Mouse (Mus musculus): Measurements from ENCODE around the gene Eef2.
"Not testable (repeated sequence)": the region's sequence is repeated elsewhere in the genome, so short reads cannot be mapped to it uniquely, and the experiment has no call there.

Eef2 gene

DNA sequence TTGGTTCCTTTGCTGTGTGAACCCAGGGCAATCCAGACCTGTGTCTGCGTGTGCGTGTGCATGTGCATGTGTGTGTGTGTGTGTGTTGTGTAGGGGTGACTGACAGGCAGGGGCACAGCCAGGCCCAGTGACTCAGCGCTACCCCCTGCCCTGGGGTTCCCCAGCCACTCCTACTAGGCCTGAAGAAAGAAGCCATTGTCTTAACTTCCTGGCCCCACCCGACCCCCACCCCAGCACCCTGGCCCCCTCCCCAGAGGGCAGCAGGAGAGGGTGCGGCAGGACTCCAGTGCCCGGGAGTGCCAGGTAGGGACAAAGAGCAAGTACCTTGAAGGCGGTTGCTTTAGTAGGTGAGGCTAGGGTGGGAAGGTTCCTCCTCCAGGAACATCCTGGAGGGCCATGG is 30.7 kb upstream of the Eef2 start:
- in situ Hi-C loops (cut with MboI; ENCODE audit: low sequenced_read_pairs) = no loop called here

DNA sequence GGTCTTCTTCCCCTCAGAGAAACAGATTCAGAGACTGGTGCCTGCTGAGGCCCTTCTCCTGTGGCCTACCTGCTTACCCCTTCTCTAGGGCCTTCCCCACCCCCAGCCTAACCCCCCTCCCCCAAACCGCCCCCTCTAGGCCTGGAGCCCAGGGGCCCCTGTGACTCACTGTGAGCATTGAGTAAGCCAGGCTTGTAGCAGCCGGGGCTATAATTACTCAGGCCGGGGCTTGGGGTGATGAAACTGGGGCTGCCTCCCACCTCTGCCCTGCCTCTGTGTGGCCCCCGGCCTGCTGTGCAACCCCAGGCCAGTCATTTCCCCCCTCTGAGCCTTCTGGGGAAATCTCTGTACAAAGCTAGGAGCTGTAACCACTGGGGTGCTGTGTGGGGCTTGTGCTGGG is 30.1 kb upstream of the Eef2 start:
- in situ Hi-C loops (cut with MboI; ENCODE audit: low sequenced_read_pairs) = no loop called here

DNA sequence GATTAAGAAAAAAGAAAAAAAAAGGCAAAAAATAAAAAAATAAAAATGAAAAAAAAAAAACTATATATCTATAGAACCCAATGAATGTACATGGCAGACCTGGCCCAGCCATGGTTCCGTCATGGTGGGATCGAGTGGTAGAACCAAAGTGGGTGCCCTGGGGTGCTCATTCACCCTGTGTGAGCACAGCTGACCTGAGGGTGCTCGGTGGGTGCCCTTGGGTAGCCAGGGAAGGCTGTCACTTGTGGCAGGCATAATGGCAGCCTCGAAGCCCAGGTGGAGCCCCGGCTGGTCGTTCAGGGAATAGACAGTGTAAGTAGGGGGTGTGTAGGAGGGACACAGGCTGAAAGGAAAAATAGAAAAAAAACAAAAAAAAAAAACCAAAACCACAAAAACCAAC is 25.2 kb upstream of the Eef2 start:
- in situ Hi-C loops (cut with MboI; ENCODE audit: low sequenced_read_pairs) = no loop called here

DNA sequence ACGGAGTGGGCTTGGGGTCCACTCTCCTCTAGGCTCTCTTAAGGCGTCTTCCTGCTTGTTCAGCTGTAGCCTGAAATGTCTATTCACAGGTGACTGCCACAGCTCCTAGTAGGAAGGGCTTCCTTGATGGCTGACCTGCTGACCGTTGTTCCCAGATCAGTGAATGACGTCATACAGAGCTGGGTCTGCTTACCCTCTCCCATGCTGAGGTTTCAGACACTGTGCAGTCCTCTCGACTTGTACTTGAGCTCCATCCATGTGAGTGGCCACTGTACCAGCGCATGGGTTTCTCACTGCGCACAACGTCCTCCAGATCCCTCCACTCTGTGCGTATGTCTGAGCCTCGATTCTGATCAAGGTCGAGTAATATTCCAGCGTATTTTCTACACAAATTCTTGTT is 23.8 kb upstream of the Eef2 start:
- in situ Hi-C loops (cut with MboI; ENCODE audit: low sequenced_read_pairs) = no loop called here

DNA sequence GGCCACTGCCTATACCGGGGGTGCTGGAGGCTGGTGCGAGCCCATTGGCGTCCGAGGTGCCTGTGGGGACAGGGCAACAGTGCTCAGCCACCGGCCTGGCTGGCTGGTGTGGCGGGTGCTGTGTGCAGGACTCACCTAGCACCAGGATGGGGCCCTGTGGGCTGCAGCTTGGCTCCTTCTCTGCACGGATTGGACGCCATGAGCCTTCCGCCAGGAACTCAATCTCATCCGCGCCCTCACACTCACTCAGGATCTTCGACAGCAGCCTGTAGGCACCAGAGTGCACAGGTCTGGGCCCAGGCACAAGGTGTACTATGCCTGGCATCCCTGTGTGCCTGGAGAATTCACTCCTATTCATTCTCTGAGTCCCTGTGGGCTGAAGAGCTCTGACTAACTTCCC is 22.1 kb upstream of the Eef2 start:
- in situ Hi-C loops (cut with MboI; ENCODE audit: low sequenced_read_pairs) = no loop called here

DNA sequence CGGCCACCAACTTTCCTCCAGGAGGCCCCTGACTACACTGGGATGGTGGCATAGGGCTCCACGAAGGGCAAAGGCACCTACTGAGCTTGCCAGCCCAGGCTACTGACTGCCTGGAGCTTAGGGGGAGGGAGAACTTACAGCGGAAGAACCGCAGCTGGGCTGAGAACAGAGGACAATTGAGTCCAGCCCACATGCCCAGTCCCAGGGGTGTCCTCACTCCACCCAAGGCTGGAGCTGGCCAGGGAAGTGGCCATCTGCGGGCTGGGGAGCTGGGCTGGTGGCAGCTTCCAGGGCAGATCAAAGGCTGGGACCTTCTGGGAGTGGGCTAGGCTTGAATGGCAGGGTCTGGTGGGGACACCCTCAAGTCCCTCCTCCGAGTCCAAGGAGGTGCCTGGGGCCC is 21.7 kb upstream of the Eef2 start:
- in situ Hi-C loops (cut with MboI; ENCODE audit: low sequenced_read_pairs) = no loop called here

DNA sequence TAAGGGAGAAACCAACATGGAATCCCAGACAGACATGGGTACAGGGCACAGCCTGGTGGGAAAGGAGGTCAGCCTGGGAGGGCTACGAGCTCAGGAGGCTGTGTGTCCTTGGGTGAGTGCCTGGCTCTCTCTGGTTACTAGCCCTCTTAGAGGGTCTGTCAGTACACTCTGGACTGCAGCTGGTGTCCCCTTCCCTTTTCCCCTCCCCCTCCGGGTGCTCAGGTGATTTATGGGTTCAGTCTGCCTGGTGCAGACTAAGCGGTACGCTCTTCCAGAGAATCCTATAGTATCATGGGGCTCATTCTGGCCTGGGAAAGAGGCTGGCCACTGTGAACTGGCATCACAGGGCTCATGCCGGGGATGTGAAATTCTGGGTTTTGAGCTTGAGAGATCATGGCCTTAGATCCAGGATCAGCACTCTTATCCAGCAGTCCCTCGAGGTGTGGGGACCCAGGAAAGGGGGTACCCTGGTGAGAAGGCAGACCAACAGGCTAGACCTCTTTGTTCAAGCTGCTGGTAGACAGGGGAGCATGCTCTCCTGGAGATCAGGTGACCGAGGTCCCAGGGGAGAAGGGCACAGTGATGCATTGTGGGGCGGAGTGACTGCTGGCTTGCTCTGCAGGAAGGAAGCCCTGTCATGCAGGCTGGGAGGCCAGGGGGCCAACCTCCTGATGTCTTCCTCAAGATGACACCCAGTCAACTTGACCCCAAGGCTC is 14.7 kb upstream of the Eef2 start:
- in situ Hi-C loops (cut with MboI; ENCODE audit: low sequenced_read_pairs) = no loop called here

DNA sequence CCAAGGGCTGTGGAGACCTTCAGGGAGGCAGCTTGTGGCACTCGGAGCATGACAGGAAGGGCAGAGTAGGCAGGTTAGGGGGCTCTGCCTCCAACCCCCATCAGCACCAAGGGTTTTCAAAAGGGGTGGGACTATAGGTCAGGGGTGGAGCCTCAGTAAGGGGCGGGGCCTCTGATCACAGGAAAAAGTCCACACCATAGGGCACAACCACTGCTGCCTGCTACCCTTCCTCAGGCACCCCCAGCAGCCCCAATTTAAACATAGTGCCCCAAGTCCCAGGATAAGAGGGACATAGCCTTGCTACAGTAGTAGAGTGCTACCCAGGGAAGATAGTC is 14.1 kb upstream of the Eef2 start:
- in situ Hi-C loops (cut with MboI; ENCODE audit: low sequenced_read_pairs) = no loop called here

DNA sequence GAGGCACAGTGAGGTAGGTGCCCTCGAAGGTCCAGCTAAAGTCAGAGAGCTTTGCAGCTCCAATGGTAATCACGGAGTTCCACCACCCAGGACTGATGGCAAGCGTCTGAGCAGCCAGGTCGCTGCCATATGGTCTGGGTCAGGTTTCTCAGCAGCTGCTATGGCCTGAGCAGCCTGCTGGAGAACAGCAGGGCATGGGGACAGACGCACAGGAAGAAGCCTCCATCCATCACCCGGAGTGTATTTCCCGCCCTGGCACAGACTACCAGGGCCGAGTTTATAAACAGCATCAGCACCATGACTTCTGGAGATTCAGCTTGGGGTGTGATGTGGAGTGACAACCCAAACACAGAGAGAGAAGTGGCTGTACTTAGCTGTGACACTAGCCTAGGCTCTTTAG is 11.3 kb upstream of the Eef2 start:
- in situ Hi-C loops (cut with MboI; ENCODE audit: low sequenced_read_pairs) = no loop called here

DNA sequence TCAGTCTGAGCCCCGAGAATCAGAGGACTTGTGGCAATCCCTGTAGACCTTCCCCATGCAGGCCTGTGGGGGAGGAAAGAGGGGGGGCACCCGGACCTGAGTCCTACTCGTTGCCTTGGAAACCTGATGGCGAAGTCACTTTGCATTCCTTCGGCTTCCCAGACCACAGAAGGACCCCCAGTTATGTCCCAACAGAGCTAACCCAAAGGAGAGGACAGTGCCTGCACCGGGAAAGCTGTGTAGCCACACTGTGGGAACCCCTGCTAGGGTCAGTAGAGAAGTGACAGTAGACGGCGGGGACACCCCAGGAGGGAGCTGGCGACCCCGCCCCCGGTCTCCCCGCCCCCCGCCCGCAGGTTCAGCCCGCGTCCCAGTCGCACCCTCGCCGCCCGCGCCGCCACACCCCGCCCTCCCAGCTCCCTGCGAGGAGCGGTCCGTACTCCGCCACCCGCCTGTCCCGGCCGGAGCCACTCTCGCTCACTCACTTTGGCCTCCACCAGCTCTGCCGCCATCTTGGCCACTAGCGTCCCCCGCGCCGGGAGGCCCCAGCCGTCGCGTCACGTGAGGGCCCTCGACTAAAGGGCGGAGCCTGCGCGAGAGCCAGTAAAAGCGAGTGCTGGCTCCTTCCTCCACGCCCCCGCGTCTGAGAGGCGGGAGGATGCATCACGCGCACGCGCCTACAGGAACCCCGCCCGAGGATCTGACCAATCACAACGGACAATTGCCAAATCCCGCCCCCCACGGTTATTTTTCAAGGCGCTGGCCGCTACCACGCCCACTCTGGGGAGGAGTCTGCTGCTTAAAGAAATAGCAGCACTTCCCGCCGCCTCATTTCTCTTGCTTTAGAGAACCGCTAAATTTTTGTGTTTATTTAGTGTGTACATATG is 9.0 kb upstream of the Eef2 start, which contains the start of gene Pias4:
Pias4 (minus strand) TSS at position 724 of the 887 bp plus-strand sequence.
- in situ Hi-C loops (cut with MboI; ENCODE audit: low sequenced_read_pairs) = no loop called here

DNA sequence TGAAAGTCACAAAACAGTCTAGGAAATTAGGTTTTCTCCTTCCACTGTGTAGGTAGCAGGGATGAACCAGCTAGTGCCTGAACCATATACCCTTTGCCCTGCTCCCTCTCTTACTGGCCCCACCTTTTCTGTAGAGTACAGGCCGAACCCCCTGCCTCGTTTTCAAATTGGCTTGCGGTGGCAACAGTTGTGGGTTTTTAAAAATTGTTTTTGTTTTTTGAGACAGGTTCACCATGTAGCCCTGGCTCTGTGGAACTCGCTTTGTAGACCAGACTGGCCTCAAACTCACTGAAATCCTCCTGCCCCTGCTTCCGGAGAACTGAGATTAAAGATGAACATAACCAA is 8.4 kb upstream of the Eef2 start:
- in situ Hi-C loops (cut with MboI; ENCODE audit: low sequenced_read_pairs) = no loop called here

DNA sequence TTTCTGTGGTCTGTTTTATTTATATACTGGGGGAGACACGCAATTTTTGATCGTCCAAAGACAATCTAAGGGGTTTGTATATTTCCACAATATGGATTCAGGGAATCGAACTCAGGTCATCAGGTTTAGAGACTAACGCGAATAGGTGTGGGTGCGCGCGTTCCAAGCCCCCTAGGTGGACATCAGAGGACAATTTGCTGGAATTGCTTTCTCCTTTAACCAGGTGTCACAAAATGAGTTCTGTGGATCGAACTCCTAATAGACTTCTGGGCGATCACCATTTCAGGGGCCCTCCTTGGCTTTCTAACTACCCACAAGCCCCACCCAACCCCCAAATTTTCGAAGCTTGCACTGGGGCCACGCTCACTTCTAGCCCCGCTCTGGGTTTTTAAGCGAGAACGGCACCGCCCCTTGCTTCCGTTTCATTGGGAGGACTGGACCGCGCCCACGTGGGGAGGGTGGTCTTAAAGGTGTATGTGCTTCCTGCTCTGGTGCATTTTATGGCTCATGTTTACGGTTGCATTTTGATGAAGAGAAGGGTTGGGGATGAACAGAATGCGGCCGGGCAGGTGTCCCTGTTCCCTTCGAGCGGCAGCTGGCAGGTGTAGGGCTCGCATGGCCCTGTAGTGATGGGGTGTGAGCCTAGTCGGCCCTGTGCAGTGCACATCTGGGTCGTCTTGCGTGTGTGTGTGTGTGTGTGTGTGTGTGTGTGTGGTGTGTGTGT is 7.7 kb upstream of the Eef2 start:
- in situ Hi-C loops (cut with MboI; ENCODE audit: low sequenced_read_pairs) = no loop called here

DNA sequence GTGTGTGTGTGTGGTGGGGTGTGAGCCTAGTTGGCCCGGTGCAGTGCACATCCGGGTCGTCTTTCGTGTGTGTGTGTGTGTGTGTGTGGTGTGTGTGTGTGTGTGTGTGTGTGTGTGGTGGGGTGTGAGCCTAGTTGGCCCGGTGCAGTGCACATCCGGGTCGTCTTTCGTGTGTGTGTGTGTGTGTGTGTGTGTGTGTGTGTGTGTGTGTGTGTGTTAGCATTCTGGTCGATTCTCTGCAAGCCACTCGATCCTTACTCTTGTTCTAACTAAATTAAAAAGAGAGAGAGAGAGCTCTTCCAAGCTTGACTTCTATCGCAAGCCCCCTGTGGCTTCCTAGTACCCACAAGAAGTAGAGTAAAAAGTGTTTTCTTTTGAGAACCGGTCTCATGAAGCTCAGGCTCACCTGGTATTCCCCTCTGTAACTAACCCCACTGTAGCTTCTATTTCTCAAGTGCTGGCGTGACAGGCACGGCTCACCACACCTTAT is 7.0 kb upstream of the Eef2 start:
- in situ Hi-C loops (cut with MboI; ENCODE audit: low sequenced_read_pairs) = not testable (repeated sequence)

DNA sequence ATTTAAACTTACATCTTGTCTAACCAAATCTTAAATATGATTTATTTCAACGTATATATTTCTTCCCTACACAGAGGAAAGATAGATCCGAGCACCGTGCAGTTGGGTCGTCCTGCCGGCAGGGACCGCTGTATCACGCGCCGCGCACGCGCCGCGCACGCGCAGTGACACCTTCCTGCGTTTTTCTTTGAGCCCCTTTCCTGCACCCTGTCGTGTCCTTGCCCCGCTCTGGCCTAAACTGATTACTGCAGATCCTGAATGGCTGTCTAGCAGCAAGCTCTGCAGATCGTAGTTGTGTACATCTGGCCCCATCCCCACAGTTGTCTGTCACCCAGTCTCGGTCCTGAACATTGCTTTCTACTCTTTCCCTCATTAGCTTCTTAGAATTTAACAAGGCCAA is 3.3 kb upstream of the Eef2 start:
- in situ Hi-C loops (cut with MboI; ENCODE audit: low sequenced_read_pairs) = no loop called here

DNA sequence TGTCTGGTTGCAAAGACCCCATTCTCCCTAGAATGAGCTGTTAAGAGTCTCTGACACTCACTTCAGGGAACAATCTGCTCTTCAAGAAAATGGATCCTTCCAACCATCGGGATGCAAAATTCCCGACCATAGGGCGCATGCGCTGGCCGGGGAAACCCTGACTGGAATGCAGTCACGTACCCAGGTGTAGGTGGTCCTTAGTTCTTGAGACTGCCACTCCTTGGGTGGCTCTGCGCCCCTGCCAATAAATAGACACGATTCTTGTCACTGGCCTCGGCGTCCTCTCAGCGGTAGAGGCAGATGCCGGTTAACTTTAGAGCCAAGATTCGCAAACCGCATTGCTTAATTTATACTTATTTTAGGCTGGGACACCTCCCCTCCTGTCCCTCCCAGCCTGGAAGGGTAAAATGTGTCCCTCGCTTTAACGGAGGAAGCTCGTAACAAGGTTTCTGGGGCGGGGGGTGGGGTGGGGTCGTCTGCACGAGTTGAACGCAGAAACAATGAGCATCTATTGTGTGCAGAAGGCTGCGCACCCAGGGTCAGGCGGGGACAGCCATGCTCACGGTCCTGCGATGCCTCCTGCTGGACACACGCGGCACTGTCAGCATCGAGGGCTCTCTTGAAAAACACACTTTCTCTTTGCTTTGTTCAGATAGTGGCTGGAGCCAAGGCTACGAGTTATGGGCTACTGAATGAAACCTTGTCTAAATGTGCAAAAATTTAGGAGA is 1.6 kb upstream of the Eef2 start:
- in situ Hi-C loops (cut with MboI; ENCODE audit: low sequenced_read_pairs) = no loop called here

DNA sequence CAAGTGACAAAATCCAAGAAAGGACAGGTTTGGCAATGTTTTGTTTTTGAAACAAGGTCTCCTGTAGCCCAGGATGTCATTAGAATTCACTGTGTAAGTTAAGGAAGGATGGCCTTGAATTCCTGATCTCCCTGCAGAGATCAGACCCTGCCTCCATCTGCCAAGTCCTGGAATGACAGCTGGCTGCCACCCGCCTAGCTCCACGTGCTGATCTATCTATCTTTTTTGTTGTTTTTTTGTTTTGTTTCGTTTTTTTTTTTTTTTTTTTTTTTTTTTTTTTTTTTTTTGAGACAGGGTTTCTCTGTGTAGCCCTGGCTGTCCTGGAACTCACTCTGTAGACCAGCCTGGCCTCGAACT is 1.1 kb upstream of the Eef2 start:
- in situ Hi-C loops (cut with MboI; ENCODE audit: low sequenced_read_pairs) = not testable (repeated sequence)

DNA sequence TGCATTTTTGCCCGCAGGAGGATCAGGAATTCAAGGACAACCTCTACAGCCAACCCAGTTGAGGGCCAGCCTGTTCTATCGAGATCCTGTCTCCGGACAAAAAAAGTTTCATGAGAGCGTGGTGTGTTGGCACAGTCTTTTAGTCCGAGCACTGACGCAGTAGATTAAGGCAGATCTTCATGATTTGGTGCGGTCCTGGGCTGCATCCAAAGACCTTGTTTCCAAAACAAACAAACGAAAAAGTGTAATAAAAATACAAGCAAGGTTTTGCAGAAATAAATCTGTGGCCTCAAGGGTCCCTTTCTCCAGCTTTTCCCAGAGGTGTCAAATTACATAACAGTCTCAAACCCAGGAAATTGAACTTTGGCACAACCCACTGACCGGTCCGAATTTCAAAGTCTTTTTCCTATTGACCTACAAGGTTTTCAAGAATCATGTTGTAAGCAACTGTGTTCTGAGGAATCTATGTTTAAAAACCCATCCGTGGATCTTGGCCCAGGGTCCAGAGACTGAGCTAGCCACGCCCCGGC is 430 bp upstream of the Eef2 start:
- in situ Hi-C loops (cut with MboI; ENCODE audit: low sequenced_read_pairs) = no loop called here

DNA sequence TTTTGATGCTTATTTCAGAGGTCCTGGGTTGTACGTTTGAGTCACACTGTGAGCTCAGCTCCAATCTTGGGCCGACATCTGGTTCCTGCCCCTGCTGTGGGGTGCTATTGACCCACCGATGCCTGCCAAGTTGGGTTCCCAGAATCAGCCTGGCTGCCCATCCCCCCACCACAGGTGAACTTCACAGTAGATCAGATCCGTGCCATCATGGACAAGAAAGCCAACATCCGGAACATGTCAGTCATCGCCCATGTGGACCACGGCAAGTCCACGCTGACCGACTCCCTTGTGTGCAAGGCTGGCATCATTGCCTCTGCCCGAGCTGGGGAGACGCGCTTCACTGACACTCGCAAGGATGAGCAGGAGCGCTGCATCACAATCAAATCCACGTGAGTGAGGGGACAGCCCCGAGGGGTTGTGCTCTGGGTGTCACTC is 1.1 kb downstream of the Eef2 start:
- in situ Hi-C loops (cut with MboI; ENCODE audit: low sequenced_read_pairs) = no loop called here

DNA sequence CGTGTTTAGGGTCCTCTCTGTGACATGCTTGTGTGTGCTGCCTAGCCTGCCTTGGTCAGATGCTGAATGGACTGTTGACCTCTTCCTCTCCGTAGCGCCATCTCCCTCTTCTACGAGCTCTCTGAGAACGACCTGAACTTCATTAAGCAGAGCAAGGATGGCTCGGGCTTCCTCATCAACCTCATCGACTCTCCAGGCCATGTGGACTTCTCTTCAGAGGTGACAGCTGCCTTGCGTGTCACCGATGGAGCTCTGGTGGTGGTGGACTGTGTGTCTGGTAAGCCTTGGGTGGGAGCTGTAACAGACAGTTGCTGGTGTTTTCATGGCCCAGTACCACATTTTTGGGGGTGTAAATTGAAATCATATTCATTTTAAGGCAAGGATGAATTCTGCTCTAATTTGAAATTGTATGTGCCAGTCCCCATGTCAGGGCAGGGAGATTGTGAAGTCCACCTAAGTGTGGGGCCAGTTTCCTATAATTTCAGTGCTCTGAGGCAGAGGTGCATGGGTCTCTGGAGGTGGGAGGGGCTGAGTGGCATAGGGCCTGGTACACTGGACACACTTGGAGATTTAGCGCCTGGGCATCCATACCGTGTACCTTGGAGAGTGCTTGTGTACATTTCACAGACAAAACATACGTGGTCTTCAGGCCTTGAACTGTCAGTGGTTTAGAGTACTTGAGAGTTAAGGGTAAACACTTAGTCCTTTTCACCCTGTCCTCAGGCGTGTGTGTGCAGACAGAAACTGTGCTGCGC is 1.7 kb downstream of the Eef2 start:
- in situ Hi-C loops (cut with MboI; ENCODE audit: low sequenced_read_pairs) = no loop called here

DNA sequence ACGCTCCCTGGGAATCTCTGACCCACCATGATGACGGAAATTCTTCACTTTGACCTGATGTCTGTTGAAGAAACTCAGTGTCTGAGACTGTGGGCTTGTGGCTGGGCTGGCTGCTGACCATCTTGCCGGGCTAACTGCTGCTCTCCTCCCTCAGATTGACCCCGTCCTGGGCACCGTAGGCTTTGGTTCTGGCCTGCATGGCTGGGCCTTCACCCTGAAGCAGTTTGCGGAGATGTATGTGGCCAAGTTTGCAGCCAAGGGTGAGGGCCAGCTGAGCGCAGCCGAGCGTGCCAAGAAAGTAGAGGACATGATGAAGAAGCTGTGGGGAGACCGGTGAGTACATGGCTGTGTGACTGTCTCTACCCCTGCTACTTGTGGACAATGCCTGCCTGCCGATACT is 2.5 kb downstream of the Eef2 start:
- in situ Hi-C loops (cut with MboI; ENCODE audit: low sequenced_read_pairs) = no loop called here
